Mouse (Mus musculus) brain, embryonic 14.5 days (tissue): ENCODE measurements around the gene Dner. TPM values are rescaled to one million over a fixed set of nuclear protein-coding genes. Genes with fewer than 3 reads are reported as not detected.

Experiments used
- DNase-seq: peaks from one replicate; pipeline ENCODE4 v3.0.0-alpha.2; 2011; ENCODE audit warnings: low read depth
- CTCF ChIP-seq: fragments of 200-500 bp; IDR thresholded peaks from 2 replicates; pipeline ENCODE4 v1.5.1; 2012; ENCODE audit warnings: inconsistent platforms, mild to moderate bottlenecking, moderate library complexity, borderline replicate concordance; ENCODE audit not compliant: insufficient read depth, insufficient read length; ENCODE audit errors: extremely low read depth
- POLR2A ChIP-seq: fragments of 200-500 bp; IDR thresholded peaks from 2 replicates; pipeline ENCODE4 v1.6.1; 2012; ENCODE audit warnings: mild to moderate bottlenecking, inconsistent platforms, borderline replicate concordance; ENCODE audit not compliant: poor library complexity, insufficient read depth, insufficient read length, severe bottlenecking; ENCODE audit errors: extremely low read depth
- polyA plus RNA-seq: library from polyadenylated mRNA; depleted of rRNA; stranded (reverse); fragments of >200 nt; gene quantifications from 2 replicates; pipeline ENCODE4 v1.2.3, GENCODE M21; 2012

The Dner gene
- polyA plus RNA-seq, 1 experiment, result 215 TPM

DNA sequence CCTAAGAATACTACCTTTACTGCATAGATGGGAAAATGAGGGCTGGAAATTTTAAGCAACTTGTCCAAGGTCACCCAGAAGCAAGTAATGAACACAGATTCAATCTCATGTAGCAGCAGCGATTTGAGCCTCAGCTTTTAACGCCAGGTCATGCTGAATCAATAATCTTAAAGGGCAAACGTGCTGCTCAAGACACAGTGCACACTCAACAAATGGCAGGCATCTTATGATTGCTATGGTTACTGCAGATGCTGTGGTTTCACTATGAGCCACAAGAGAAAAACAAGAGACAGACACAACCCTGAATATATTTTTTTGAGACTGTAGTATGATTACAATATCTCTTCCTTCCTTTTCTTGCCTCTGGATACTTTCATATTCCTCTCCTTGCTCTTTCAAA, 228.4 kb downstream of the Dner start:
- peak; percentile 55 for DNase-seq
- no peak for TF ChIP-seq CTCF

DNA sequence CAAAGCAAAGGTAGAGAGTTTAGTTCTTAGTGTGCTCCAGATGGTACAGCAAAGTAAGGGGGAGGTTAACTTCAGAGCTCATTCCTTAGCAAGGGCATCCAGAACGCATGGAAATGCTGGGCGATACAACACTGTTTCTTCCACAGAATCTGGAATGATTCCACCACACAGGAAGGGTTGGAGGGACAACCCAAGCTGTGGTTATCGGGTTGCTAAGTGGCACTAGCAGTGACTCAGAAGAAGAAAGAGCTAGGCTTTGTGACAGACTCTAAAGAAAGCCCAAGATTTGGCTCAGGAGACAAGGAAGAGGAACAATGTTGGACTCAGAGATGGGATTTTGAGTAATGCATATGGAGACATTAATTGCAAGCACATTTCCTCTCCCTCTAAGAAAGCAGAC, 231.3 kb downstream of the Dner start:
- DNase-seq, result no peak

DNA sequence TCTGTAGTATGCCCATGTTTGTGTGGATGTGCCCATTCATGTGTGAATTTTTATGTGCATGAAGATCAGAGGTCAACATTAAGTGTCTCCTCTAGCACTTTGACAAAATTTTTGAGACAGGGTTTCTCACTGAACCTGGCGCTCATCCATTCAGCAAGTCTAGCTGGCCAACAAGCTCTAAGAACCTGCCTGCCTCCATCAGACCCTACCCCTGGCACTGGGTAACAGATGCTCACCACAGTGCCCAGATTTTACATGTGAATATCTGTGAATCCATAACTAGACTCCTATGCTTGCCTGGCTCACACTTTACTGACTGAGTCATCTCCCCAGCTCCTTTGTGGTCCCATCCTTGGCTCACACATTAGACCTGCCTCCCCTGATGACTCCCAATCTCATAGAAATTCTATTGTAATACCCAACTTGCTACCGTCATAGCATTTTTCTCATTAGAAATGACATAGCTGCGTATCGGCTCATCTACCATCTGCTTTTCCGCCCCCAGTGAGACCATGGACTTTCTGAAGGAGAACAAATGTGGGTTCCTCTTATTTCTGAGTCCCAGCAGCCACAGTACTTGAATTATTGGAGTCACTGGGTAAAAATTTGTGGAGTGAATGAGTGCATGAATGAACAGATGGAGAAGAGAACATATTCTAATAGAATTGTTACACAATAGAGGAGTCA, 231.9 kb downstream of the Dner start:
- no peak for DNase-seq
- TF ChIP-seq CTCF (no peak), POLR2A (no peak)

More for the DNA sequence above, 231.3 kb downstream of the Dner start:
- TF ChIP-seq POLR2A (no peak), CTCF (no peak)

DNA sequence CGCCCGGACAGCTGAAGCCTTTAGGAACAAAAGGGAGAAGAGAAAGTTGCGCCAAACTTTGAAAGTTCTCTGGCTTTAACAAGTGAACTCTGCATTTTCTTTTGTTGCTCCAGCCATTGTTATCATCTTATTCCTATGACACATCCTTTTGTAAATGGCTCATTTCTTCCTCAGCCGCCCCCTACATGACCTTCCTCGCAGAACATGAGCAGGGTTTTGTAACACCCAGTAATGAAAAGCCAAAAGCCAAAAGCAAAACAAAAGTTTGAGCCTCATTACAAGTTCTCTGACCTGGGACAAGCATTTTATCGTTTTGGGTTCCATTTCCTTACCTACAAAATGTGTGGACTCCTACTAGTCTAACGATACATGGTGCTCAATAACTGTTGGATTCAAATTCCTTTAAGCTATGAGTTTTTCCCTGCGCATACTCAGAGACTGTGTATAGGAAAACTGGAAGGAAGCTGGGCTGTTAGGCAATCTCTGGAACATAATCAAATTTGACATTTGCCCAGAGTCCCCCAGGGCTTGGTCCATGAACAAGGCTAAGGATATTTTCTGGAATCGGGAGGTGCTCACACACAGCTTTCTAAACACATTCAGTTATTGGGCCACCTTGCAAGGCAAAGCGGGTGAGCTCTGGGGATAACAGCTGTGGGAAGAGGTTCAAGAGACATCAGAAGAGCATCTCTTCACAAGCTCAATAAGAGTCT, 246.3 kb downstream of the Dner start:
- no peak for TF ChIP-seq CTCF
- TF ChIP-seq POLR2A, result no peak
- DNase-seq, result no peak

DNA sequence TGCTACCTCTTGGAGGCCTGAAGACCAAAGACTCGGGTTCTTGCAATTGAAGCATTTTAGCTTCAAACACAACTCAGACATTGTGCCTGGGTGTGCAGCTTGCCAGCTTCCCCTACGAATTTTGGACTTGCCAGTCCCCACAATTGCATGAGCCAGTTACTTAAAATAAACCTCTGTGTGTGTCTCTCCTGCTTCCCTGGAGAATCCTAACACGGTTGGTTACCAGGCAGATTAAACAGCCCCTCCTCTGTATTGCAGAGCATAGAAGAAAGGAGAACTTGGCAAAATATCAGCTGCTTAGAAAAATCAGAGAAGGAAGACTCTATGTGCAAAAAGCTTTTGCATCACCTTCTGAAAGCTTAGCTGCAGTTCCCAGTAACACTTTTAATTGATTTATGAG, 252.4 kb downstream of the Dner start:
- peak; percentile 66 for DNase-seq
- no peak for TF ChIP-seq CTCF
- TF ChIP-seq POLR2A, result no peak

DNA sequence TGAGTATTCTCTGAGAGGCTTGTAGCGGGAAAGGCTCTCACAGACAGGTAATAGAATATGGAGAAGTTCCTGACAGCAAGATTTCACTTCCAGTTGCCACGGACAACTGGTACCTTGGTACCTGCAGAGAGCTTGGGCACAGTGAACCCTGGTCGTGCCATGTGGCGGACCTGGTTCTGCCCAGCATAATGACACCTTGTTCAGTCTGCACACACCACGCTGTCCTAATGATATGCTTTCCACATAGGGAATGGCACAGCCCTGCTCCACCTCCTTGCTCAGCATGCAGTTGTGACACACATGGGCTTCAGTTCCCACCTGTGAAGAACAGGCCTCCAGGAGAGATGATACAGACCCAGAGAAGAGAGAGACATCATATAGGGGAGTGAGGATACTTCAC, 253.0 kb downstream of the Dner start:
- TF ChIP-seq CTCF (no peak), POLR2A (no peak)
- DNase-seq, result no peak

DNA sequence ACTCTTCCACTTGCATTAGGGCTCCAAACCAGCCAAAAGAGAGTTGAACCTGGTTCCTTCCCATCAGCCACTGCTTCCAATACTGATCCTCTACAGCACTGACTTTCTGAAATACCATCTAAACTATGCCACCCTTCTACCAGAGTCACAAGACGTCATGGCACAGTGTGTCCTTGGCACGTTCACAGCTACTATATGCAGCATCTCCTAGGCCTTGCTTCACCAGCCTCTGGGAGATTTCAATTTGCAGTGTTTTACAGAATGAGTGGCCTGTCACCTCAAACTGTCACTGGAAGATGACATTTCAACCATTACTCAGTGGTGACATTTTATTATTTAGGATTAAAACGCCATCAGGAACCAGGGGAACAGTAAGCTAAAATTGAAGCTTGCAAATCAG, 254.6 kb downstream of the Dner start:
- peak; percentile 22 for DNase-seq

DNA sequence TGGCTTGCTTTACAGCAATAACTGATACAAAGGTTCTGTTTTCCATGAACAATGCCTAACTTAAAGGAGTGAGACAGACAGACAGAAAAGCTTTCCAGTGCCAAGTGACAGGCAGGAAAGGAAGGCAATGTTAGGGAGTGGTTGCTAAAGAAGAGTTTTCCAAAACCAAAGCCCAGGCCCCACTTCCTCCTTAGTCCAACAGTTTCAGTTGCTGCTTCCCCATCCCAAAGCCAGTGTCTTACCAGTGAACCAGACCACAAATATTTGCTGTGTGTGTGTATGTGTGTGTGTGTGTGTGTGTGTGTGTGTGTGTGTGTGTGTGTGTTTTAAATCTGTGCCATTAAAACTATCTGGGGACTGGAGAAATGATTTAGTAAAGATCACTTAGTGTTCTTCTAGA, 258.5 kb downstream of the Dner start:
- DNase-seq, result no peak
- TF ChIP-seq CTCF, result no peak
- no peak for TF ChIP-seq POLR2A

More for the DNA sequence above, 254.6 kb downstream of the Dner start:
- TF ChIP-seq POLR2A (no peak), CTCF (no peak)

DNA sequence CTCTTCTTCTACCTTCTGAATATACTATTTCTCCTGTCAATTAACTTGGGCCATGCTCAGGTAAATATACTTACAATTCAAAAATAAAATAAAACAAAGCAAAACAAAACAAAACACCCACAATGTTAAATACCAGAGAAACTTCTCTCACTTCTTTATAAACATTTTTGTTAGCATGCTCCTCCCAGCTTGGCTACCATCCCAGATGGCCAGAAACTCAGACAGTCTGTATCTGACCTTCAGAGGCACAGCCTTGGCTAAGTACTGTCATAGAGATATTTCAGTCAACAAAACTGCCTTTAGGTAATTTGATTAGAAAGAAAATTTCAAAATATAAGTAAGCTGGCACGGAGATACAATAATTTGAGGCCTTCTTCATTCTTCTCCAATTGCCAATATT, 259.7 kb downstream of the Dner start:
- DNase-seq, result no peak
- no peak for TF ChIP-seq POLR2A
- no peak for TF ChIP-seq CTCF

DNA sequence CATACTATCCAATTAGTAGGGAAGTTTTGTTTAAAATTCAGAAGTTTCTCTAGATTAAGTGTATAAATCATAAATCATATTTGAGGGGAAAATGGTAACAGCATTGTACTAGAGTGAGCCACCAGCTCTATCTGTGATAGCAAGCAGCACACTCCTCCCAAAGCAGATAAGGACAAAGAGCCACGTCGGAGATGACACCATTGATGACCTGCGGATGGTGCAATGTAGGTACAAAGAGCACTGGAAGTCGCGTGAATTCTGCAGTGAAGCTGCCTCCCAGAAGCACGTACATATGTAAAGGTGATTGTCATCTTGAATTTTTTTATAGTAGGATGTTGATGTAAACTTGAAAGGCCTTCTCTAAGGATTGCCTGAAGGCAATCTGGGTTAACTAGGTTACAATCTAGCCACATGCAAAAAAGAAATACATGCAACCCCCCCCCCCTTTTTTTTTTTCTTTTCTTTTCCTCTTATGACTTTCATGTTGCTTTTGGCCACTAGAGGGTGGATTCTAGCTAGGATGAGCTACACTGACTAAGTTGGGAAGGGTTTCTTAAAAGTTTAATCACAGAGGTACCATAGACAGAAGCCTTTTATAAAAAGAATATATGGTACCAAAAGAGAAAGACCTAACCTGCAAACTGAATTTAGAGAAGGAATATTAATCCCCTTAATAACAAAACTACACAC, 262.6 kb downstream of the Dner start:
- DNase-seq, result peak; percentile 63

DNA sequence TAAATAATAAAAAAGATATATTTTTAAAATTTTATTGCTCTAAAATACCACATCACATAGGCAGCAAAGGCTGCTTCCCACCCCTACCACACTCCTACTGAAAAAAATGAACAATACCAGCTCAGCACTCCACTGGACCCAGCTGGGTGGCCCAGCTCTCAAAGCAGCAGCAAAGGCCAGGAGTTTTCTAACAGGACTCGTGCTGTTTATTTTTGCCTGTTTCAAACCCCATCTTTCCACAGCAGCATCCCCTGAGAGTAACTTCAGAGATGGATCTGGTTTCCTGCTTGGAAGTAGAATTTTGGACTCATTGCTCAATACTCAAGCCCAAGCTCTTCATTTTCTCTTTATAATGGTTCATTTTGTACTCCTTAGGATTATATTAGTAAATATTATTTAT, 263.7 kb downstream of the Dner start:
- DNase-seq, result no peak
- no peak for TF ChIP-seq POLR2A
- no peak for TF ChIP-seq CTCF

More for the DNA sequence above, 262.6 kb downstream of the Dner start:
- no peak for TF ChIP-seq POLR2A

DNA sequence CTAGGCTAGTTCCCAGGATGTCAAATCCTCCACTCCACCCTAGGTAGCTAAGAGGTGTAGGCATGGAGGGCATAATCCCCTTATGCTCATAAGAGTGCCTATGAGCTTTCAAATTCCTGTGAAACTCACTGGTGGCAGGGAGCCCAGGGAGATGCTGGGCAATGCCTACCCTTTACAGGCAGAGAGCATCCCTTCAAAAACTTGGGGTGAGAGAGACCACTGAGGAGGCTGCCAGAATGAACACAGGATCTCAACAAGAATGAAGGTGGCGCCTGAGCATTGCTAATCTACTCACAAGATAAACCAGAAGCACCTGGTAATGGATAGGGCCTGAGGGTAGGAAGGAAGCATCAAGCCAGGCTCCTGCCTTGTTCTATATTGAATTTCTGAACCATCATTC, 267.7 kb downstream of the Dner start:
- TF ChIP-seq POLR2A (no peak), CTCF (no peak)
- DNase-seq, result no peak

DNA sequence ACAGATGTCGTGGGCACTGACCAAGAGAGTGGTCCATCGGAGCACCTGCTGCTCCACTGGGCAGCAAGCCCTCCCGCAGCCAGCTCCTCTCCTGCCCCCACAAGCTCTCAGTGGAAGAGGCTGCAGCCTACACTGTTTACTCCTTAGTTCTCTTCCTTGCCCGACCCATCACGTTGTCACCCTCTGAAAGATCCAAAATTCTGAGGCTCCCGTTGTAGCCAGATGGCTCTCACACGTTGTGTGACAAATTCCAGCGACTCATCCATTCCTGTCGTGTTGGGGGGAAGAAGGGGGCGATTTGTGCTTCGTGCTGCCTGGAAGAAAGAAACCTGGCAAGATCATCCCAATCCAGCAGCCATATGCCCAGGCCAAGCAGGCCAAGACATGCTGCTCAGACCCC, 268.3 kb downstream of the Dner start:
- DNase-seq, result peak; percentile 49
- TF ChIP-seq CTCF (no peak), POLR2A (no peak)
